Mouse (Mus musculus): ENCODE measurements at regions not wholly inside any gene's neighbourhood (a gene's known extent, or its start where the extent isn't known, plus 50 kb on each side); places are given as distances from the start of the nearest gene placed in this dataset.

GRCm38 (mm10) chr8:8562268-8562667 lies 98.8 kb downstream of the Efnb2 start:
- DNase-seq (ENCODE audit: low spot score in 2 of 2), result no peak

GRCm38 (mm10) chr8:8558050-8558449 lies 103.0 kb downstream of the Efnb2 start:
- no peak for DNase-seq (ENCODE audit: low spot score in 2 of 2)

- peak in 1 of 2 experiments; percentile 16 for DNase-seq (ENCODE audit: low spot score in 2 of 2)
Observed at GRCm38 (mm10) chr8:8556152-8556551, 104.9 kb downstream of the Efnb2 start.

GRCm38 (mm10) chr8:8554691-8555090 lies 106.4 kb downstream of the Efnb2 start:
- no peak for DNase-seq (ENCODE audit: low spot score in 2 of 2)

GRCm38 (mm10) chr8:8552779-8553178 lies 108.3 kb downstream of the Efnb2 start:
- no peak for DNase-seq (ENCODE audit: low spot score in 2 of 2)

- no peak for DNase-seq (ENCODE audit: low spot score in 2 of 2)
Observed at GRCm38 (mm10) chr8:8536626-8537025, 124.4 kb downstream of the Efnb2 start.

- no peak for DNase-seq (ENCODE audit: low spot score in 2 of 2)
Observed at GRCm38 (mm10) chr8:8534787-8535186, 126.3 kb downstream of the Efnb2 start.

GRCm38 (mm10) chr8:8532907-8533306 lies 128.1 kb downstream of the Efnb2 start:
- DNase-seq (ENCODE audit: low spot score in 2 of 2), result no peak

GRCm38 (mm10) chr8:8530540-8530939 lies 130.5 kb downstream of the Efnb2 start:
- no peak for DNase-seq (ENCODE audit: low spot score in 2 of 2)

- no peak for DNase-seq (ENCODE audit: low spot score in 2 of 2)
Observed at GRCm38 (mm10) chr8:8521532-8521931, 139.5 kb downstream of the Efnb2 start.

- DNase-seq (ENCODE audit: low spot score in 2 of 2), result no peak
Observed at GRCm38 (mm10) chr8:8519772-8520191, 141.3 kb downstream of the Efnb2 start.

- no peak for DNase-seq (ENCODE audit: low spot score in 2 of 2)
Observed at GRCm38 (mm10) chr8:8517599-8517998, 143.4 kb downstream of the Efnb2 start.

- DNase-seq (ENCODE audit: low spot score in 2 of 2), result no peak
Observed at GRCm38 (mm10) chr8:8516272-8516671, 144.8 kb downstream of the Efnb2 start.

GRCm38 (mm10) chr8:8499921-8500320 lies 161.1 kb downstream of the Efnb2 start:
- DNase-seq (ENCODE audit: low spot score in 2 of 2), result no peak

GRCm38 (mm10) chr8:8498753-8499152 lies 162.3 kb downstream of the Efnb2 start:
- no peak for DNase-seq (ENCODE audit: low spot score in 2 of 2)

- no peak for DNase-seq (ENCODE audit: low spot score in 2 of 2)
Observed at GRCm38 (mm10) chr8:8495472-8495871, 165.6 kb downstream of the Efnb2 start.

GRCm38 (mm10) chr8:8494281-8494680 lies 166.8 kb downstream of the Efnb2 start:
- no peak for DNase-seq (ENCODE audit: low spot score in 2 of 2)

- no peak for DNase-seq (ENCODE audit: low spot score in 2 of 2)
Observed at GRCm38 (mm10) chr8:8491908-8492307, 169.1 kb downstream of the Efnb2 start.

- no peak for DNase-seq (ENCODE audit: low spot score in 2 of 2)
Observed at GRCm38 (mm10) chr8:8489784-8490183, 171.3 kb downstream of the Efnb2 start.

GRCm38 (mm10) chr8:8488695-8489571 lies 172.1 kb downstream of the Efnb2 start:
- DNase-seq (ENCODE audit: low spot score in 2 of 2), result peak; percentile 25 to 50

- no peak for DNase-seq (ENCODE audit: low spot score in 2 of 2)
Observed at GRCm38 (mm10) chr8:8488191-8488694, 172.8 kb downstream of the Efnb2 start.

GRCm38 (mm10) chr8:8487706-8488105 lies 173.3 kb downstream of the Efnb2 start:
- no peak for DNase-seq (ENCODE audit: low spot score in 2 of 2)

- no peak for DNase-seq (ENCODE audit: low spot score in 2 of 2)
Observed at GRCm38 (mm10) chr8:8486866-8487265, 174.2 kb downstream of the Efnb2 start.
